Mouse (Mus musculus): ENCODE results near the gene Xkrx.
A peak's percentile ranks its signal among the peaks of the same experiment; 100 is the strongest.
"Not testable (repeated sequence)": the region's sequence is repeated elsewhere in the genome, so short reads cannot be mapped to it uniquely, and the experiment has no call there.

The Xkrx gene

DNA sequence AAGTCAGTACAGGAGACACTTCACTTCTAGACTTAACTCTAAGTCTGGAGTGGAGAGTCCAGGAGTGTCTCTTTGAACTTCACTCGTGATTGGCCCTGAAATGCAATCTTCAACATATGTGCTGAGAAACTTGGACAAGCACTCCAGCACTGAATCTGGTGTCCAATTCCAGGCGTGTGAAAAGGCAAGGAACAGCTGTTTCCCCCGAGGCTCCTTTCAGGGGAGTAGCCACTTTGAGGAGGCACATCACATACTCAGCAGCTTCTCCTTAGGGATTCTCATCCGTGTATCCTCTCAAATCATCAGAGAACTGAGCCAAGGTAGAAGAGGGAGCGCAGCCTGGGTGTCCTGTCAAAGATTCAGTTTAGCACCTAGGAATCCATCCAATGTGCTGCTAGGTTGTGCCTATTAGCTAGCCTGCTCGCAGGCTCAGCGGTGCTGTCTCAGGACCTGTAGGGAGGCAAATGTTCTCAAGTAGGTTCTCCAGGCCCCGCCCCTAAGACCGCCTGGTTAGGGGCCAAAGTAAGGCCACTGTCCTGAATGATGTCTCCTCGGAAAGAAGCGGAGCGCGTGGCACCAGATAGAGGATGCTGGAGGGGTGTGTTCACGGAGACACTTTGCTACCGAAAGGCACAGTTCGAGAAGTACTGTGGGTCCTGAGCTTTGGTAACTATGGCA, at the start of gene Xkrx:
Xkrx (minus strand) TSS at position 34 of the 678 bp plus-strand sequence.
- peak; percentile 13 for DNase-seq (ENCODE audit: low read depth, low spot score)

DNA sequence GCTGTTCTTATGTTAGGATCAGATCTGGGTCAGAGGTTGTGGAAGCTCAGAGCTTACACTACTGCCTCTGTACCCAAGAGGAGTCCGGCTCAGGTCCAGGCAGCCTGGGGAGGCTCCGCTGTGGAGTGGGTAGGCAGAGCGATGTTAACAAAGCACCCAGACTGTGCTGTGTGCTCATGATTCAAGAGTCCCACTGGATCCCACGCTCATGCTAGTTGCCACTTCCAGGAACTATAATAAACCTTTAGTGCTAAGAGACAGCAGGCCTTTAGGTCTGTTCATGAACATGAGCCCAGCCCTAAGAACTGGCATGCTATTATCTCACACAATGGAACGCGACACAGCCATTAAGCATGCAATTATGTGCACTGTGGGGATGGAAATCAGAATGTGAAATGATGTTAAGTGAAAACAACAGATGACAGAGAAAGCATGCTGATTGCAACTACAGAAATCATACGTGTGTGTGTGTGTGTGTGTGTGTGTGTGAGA, 49.3 kb upstream of the Xkrx start:
- DNase-seq (ENCODE audit: low read depth, low spot score): no peak

DNA sequence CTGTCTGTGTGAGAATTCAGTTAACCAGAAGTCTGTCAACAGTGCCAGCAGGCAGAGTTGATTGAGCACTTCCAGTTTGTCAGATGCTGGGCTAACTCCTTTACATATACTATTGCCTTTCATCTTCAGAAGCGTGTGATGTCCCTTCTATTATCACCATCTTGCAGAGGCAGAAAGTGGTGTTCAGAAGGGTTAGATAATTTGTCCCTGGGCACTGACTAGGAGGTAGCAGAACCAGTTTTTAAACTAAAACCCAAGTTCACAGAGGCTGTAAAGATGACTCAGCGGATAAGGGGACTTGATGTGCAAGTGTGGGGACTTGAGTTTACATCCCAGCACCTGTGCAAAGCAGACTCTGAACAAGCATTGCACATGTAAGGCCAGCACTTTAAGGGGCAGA, 46.6 kb upstream of the Xkrx start:
- DNase-seq (ENCODE audit: low read depth, low spot score): no peak

DNA sequence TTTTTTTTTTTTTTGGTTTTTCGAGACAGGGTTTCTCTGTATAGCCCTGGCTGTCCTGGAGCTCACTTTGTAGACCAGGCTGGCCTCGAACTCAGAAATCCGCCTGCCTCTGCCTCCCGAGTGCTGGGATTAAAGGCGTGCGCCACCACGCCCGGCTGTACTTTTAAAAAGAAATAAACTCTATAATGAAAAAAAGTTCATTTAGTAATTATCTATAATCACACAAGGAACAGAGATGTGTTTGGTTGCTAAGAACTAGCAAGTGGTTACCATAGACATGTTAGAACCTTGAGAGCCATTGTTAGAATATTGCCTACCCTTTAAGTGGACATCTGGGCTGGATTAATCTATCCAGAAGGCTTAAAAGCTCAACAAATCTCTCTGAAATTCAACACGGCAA, 25.3 kb upstream of the Xkrx start, which contains the start of gene Arl13a:
Arl13a (plus strand) TSS at position 301 of the 400 bp plus-strand sequence.
- DNase-seq (ENCODE audit: low read depth, low spot score): not testable (repeated sequence)

DNA sequence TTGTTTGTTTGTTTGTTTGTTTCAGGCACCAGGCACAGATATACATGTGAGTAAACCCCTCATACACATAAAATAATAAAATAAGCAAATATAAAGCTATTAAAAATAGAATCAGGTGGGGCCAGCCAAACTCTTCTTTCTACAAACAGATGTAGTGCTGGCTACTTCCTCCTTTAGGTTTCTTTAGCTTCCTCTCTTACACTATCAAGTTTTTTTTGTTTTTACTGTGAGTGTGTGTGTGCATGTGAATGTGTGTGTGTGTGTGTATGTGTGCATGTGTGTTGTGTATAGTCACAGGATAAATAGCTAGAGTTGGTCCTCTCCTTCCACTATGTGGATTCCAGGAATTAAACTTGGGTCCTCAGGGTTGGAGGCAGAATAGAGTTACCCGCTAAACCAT, 12.8 kb upstream of the Xkrx start:
- no peak for DNase-seq (ENCODE audit: low read depth, low spot score)

DNA sequence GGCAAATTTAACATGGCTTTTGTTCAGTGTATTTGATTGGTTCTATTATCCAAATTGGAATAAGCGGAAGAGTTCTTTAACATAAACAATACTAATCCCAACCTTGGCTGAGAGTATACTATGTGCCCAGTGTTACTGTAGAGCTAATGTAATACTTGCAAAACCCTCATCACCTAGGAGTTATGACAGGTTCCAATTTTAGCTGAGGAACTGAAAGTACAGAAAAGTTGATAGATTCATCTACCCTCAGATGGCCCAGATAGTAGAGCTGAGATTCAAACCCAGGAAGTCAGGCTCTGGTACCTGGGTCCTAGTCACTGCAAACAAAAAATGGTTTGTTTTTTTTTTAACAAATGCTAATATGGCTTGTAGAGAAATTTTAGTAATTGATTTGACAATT, 8.7 kb upstream of the Xkrx start:
- no peak for DNase-seq (ENCODE audit: low read depth, low spot score)

DNA sequence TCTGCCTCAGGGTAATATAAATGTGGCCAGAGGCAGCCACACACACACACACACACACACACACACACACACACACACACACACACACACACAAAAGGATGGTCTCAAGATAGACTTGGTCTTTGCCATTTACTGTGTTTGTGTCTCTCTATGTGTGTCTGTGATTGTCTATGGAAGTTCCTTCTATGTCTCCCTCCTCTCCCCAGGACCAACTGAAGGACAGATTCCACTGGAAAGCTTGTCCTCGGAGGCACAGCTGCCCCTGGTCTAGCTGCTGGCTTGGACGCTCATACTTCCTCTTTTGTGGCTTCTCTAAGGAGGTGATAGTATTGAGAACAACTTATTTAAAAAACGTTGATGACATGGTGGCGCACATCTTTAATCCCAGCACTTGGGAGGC, 1.6 kb upstream of the Xkrx start:
- no peak for DNase-seq (ENCODE audit: low read depth, low spot score)

DNA sequence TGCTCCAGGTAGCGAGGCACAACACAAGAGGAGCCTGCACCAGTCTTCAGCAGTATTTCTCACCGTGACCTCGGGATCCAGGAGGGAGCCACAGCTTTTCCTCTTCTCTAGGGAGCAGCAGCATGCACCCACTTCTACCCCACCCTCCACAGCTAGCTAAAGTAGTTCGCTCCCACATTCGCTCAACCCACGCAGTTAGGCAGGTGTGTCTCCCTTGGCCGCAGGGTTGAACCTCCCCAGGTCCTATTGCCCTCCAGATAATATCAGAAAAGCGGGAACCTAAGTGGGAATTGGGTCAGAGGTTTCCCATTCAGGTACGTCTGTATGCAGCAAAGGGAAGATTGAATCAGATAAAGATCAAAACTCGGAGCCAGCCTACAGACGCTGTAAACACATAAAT, 950 bp upstream of the Xkrx start:
- DNase-seq (ENCODE audit: low read depth, low spot score): no peak

DNA sequence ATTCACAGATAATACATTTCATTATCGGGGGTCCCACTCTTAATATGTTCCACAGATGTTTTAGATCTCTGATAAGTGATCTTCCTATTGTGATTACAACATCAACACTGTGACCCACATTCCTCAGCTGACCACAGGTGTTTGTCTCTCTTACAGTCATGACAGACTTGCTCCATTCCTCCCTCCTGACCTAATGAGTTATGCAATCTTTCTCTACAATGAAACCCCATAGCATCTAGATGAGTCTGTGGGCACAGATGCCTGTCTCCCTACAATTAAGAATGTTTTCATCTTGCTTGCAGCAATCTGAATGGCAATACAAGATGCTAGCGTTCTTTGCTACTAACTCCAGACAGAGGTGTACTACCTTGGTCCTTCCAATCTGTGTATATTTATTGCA, 1.4 kb downstream of the Xkrx start:
- no peak for DNase-seq (ENCODE audit: low read depth, low spot score)

DNA sequence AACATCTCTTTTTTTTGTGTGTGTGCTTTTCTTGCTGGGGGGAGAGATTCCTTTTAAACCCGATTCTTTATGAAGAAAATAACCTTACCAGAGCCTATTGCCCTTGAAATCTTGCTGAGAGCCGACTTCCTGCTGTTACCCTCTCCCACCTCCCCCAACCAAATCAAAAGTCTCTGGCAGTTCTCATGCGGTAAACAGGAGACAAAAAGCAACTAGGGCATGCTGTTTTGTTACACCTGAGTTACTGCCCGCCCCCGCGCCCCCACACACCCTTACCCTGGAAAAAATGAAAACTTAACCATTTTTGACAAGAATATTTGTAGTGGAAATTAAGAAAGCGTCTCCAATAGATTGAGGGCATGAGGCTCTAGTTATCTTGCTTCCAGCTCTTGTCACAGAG, 3.7 kb downstream of the Xkrx start:
- peak; percentile 3 for DNase-seq (ENCODE audit: low read depth, low spot score)

DNA sequence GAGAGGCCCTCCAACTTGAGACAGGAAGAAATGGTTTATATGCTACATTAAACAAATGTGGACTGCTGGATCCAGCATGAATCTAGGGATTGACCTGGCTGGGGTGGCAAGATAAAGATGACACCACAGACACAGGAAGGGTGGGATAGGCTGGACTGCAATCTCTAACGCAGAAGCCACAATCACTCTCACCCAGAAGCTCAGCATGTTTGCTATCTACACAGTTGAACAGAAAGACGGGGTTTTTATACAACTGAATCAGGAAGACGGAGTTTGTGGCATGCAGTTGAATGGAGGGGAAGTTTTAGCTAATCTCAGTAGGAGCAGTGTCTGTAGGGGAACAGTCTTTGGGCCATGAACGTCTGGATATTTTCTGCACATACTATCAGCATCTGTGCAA, 19.9 kb downstream of the Xkrx start:
- DNase-seq (ENCODE audit: low read depth, low spot score): no peak

DNA sequence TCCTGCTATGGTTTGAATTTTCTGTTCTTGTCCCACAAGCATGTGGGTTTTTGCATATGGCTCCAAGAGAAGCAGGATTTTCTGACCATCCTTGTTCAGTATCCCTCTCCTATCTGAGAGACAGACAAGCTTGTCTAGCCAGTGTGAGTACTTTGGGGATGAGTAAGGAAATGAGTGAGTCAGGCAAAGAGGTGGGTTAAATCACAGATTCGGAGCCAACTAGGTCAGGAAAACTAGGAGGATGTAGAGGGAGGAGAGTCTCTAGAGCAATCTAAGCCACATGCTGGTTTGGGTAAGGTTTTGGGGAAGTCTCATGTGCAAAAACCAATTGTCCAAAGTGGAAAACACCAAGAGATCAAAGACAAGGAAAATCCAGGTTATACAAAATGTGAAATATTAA, 20.3 kb downstream of the Xkrx start:
- DNase-seq (ENCODE audit: low read depth, low spot score): no peak

DNA sequence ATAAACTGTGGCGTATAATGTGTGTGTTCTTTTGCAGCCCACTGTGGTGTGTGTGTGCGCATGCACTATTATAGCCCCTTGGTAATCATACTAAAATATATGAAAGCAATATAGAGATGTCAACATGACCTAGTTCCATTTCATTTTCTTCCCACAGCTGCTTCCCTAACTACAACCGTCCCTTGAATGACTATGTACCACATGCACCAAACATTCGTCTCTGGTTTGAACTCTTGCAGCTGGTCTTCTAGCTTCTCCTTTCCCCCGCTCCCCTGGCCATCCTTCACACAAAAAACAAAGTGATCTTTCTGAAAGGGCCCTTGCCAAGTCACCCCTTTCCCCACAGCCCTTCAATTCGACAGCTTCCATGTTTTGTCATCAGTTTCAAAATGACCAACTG, 21.9 kb downstream of the Xkrx start:
- DNase-seq (ENCODE audit: low read depth, low spot score): no peak

DNA sequence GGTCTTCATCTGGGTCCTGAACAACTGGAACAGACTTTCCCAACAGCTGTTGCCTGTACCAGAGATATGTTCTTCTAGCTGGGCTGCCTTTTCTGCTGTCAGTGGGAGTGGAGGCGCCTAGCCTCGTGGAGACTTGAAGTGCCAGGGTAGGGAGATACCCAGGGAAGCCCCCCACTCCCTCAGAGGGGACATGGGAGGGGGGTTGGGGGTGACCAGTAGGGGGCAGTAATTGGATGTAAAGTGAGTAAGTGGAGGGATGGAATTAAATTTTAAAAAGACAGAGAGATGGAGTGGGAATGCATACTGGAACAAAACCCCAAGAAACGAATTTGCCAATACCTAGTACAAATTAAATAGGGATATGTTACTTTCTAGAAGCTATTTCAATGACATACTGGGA, 28.1 kb downstream of the Xkrx start:
- DNase-seq (ENCODE audit: low read depth, low spot score): peak; percentile 3

DNA sequence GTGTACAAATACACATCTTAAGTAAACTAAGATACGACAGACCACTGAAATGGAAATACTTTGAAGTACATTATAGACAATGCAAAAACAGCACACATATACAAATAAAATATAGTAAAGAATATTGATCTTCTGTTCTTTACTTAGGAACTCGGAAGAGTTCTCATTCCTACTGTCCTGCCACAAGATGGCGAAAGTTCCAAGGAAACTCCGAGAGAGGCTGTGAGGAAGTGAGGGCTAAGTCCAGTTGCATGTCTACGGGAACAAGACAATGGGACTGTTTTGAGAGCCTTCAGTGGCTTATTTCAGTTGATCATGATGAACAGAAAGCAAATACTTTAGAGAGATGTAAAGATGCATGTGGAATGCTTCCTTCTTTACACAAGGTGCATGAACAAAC, 29.6 kb downstream of the Xkrx start:
- DNase-seq (ENCODE audit: low read depth, low spot score): peak; percentile 20

DNA sequence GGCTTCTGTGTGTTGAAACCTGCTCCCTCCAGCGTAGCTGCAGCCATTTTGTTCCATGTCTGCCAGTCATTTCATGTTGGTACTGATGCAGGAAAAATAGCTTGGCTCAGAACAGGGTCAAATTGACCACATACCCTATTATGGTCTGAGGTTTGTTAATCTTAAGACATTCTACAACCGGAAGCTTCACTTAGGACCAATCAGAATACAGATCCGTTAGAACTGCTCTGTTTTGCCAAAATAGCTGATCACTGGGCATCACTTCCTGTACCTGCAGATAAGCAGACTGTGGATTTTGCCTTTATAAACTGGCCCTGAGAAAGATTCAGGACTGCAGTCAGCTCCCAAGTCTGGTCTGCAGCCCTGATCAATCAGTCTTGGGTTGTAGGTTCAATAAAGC, 33.3 kb downstream of the Xkrx start:
- no peak for DNase-seq (ENCODE audit: low read depth, low spot score)

DNA sequence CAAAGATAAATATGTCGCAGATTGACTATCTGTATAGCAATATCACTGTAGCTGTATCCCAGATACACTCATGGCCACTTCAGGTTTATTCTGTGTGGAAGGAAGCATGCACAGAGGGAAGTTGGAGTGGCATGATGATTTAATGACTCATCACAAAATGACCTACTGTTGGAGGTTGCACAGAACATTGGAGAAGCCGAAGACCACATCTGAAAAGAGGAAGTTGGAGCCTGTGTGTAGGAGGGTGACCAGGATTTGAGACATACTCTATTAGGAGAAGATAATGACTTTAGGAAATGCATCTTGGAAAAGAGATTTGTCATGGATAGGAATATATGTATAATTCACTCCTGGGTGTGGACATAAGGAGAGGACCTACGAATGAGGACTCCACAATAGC, 45.5 kb downstream of the Xkrx start:
- no peak for DNase-seq (ENCODE audit: low read depth, low spot score)

DNA sequence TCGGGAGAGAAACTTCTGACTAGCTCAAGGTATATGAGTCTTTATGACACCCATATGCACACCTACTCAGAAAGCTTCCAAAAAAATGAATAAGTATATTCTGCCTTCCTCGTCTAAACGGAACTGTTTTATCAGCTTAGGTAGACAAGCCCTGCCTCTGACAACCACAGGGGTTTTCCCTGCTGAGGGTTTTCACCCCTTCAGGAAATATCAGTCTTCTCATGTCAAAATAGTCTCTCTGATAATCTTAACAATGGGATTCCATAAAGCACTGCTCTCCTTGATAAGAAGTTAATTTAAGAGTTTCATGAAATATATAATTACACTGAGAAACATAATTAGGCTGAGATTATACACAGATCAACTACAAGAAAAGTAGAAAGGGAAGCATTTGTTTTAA, 50.1 kb downstream of the Xkrx start:
- no peak for DNase-seq (ENCODE audit: low read depth, low spot score)

DNA sequence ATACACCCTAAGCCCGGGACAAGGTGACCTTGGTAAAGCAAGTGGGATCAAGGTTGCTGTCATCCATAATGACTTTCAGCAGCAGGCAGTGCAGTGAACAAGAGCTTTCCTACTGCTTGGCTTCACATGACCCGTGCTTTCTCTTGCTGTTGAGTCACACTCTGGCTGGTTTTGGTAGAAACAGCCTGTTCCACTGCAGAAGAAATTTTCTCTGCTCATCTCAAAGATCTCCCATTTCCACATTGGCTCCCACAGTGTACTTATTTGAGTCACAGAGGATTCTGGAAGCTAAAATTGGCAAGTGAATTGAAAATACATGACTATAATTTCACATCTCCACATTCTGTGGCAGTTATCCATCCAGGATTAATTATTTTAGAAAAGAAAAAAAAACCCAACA, 59.2 kb downstream of the Xkrx start:
- DNase-seq (ENCODE audit: low read depth, low spot score): no peak

All from ES-CJ7 (cell line).